Mouse (Mus musculus) urinary bladder, postnatal 25 days (tissue): ENCODE data around the gene 8030474K03Rik.
"Not testable (repeated sequence)": the region's sequence is repeated elsewhere in the genome, so short reads cannot be mapped to it uniquely, and the experiment has no call there.

ENCODE experiments used
- DNase-seq: peaks from one replicate; pipeline ENCODE4 v3.0.0; 2022; ENCODE audit warnings: low spot score

The 8030474K03Rik gene

GRCm38 (mm10) chrX:101794342-101794741 is at the start of gene 8030474K03Rik, which contains the start of gene Gm4779:
8030474K03Rik (plus strand) TSS chrX:101794656.
Gm4779 (minus strand) TSS chrX:101794423.
- no peak for DNase-seq

GRCm38 (mm10) chrX:101750144-101750543 is 44.3 kb upstream of the 8030474K03Rik start:
- no peak for DNase-seq

DNA sequence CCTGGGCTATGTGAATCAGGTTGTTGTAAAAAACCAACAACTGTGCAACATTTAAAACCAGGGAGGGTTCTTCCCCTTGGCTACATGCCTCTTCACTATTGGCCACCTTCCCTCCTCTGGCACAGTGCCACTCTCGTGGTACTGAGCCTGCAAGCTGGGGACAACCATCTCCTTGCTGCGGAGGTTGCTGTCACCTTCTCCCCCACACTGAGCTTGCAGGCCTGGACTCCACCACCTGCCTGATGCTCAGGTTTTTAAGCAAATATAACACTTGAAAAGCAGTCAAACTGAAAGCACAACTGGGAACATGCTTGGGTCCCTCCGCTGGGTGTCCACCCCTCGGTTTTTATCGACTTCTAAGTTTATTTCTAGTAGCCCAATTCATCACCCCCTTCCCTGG is 40.0 kb upstream of the 8030474K03Rik start:
- DNase-seq = no peak

GRCm38 (mm10) chrX:101764621-101765020 is 29.8 kb upstream of the 8030474K03Rik start:
- DNase-seq = no peak

- no peak for DNase-seq
Measured at GRCm38 (mm10) chrX:101765111-101765510, 29.3 kb upstream of the 8030474K03Rik start.

GRCm38 (mm10) chrX:101767280-101767679 is 27.2 kb upstream of the 8030474K03Rik start:
- no peak for DNase-seq

- DNase-seq = no peak
Measured at GRCm38 (mm10) chrX:101769478-101769877, 25.0 kb upstream of the 8030474K03Rik start.

DNA sequence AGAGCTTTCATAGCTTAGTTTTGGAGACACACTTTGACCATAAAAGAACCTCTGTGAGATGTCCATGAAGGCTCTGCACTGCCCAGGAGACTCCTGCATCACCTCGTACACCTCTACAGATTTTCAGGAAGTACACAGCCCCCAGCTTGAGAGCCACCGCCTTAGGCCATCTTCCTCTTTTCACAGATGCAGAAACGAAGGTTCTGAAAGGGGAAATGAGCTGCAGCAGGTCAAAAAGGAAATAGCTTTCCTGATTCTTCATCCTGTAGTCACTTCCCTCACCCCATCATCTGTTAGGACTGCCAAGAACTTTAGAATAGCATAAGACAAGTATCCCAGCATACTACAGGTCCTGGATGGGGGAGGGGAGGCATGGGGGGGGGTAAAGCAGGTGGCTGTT is 24.1 kb upstream of the 8030474K03Rik start:
- DNase-seq = no peak

DNA sequence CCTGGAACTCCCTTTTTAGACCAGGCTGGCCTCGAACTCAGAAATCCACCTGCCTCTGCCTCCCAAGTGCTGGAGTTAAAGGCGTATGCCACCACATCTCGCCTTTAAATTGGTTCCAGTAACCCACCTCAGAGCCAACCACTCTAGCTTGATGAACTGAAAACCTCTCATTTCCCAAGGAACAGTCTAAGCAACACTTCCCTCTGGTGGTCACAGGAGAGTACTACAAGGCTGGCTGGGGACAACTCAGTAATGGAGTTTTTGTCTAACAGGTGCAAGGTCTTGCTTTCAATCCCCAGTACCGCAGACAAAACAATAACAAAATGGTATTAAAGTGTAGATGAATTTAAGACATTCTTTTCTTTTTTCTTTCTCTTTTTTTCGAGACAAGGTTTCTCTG is 22.4 kb upstream of the 8030474K03Rik start:
- peak; percentile 14 for DNase-seq

DNA sequence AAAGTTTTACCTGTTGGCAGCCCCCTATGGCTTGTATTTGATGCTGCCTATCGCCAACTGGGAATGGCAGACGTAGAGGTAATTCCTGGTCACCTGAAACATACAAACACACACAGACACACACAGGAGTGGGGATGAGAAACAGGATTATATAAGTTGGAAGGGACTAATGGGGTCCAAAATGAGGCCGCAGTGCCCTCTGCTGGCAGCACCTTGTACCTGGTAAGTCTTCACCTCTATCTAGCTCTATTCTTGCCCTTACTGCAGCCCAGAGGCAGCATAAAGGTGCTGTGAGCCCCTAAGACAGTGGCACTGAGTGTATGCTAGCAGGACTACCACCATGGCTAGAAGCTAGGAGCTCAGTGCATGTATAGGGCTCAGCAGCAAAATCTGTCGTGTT is 2.9 kb upstream of the 8030474K03Rik start:
- peak; percentile 38 for DNase-seq

DNA sequence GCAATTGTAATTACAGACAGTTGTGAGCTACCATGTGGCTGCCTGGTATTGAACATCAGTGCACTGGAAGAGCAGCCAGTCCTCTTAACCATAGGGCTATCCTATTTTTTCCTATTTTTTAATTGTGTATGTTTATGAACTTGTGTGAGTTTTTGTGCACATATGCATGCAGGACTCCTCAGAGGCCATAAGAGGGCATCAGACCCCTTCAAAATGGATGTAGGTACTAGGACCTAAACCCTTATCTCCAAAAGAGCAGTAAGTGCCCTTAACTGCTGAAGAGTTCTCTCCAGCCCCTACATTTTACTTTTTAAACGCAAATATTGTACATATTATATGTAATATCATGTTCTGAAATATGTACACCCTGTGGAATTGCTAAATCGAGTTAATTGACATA is 11.1 kb downstream of the 8030474K03Rik start:
- no peak for DNase-seq

DNA sequence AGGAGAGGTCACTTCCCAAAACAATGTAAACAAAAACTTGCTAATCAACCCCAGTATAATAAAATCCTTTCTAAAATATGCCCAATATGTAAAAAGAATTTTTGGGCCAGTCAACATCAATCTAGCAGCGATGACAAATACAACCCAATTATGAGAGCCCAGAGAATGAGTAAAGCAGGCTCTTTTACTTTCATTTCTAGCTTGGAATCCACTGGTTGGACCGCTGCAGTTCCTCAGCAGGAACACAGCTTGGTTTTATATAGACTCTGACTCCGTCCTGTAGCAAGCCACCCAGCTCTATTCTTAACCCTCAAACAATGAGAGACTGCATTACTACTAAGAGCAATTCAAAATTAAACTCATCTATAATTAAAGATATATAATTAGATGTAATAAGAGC is 17.3 kb downstream of the 8030474K03Rik start:
- DNase-seq = no peak

- DNase-seq = no peak
Measured at GRCm38 (mm10) chrX:101819163-101819562, 24.7 kb downstream of the 8030474K03Rik start.

DNA sequence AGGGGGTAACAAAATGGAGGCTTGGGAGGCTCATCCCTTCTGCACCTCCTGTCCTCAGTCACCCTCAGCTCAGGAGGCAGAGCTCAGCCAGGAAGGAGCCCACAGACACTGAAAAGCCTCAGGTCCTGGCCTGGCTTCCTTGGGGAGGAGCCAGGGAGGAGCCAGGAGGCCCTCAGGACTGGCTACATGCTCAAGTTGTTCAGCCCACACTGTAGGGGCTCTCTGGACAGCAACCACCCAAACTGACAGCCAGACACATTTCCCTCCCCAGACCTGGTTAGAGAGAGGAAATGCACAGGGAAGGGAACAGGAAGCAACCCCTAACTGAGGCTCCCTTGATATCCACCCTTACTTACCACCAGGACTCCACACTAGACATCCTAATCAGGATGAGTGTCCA is 25.5 kb downstream of the 8030474K03Rik start:
- DNase-seq = not testable (repeated sequence)

DNA sequence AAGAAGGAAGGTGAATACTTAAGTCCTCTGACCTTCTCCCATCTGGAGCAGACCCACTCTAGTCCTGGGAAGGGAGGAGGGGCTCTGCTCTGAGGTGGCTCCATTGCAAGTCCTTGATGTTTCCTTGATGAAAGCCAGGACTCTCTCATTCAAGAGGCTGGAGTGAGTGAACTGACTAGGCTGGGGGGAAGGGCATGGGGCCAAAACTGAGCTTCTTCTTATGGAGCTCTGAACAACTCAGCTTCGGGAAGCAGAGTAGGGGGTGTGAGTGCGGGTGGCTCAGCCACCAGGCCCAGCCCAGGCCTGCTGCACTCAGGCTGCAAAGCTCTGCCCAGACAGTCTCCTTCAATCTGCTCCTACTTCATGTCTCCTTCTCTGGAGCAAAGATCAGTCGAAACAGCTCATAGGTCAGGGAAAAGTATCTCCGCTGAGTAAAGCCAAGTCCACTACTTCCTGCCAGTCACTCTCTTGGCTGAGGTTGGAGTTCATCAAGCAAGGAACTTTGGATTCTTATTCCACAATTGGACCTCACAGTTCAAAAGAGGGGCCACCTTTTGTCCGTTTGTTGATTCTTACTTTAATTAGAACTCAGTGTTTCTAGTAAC is 52.8 kb downstream of the 8030474K03Rik start:
- DNase-seq = no peak
